Mouse (Mus musculus) bone marrow macrophage, adult 2 months (primary cell): ENCODE data around the gene Rabepk.

Experiments used
- CTCF ChIP-seq: IDR thresholded peaks from 2 replicates; pipeline ENCODE4 v1.5.1; 2012; ENCODE audit warnings: low read depth, mild to moderate bottlenecking, low read length, moderate library complexity
- POLR2A ChIP-seq: IDR thresholded peaks from 2 replicates; pipeline ENCODE4 v1.6.1; 2012; ENCODE audit warnings: mild to moderate bottlenecking, low read depth, low read length, borderline replicate concordance

DNA sequence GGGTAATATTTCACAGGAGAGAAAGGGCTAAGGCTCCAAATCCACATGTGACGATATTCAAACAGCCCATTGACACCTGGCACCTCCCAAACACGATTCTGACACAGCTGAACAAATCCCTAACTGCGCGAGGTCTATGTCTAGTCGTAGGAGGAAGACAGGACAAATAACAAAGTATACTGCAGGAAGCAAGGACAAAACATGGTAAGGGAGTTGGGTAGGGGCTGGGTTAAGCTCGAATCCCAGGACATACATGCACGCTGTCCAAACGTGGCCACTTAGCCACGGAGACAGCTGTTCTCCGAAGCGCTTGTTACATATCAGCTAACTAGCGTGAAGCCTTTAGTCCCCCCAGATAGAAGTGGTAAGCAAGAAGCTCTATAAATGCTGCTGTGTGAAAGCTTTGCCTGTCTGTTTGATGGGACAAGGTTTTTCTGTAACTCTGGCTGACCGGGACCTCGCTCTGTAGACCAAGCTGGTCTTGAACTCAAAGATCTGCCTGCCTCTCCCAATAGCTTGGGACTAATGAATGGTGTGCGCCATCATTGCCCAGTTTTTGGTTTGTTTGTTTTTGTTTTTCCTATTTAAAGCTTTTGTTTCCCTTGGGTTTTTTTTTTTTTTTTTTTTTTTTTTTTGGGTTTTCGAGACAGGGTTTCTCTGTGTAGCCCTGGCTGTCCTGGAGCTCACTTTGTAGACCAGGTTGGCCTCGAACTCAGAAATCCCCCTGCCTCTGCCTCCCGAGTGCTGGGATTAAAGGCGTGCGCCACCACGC is 26.9 kb upstream of the Rabepk start:
- TF ChIP-seq CTCF, result no peak
- TF ChIP-seq POLR2A, result no peak
